Mouse (Mus musculus): ENCODE measurements around the gene Mycbpap.

Mycbpap gene

GRCm38 (mm10) chr11:94521219-94521843 lies at the start of gene Mycbpap:
Gene Mycbpap (minus strand): TSS chr11:94521742.
- peak in 1 of 2 experiments; percentile 45 for DNase-seq (ENCODE audit: low spot score in 2 of 2)

- no peak for DNase-seq (ENCODE audit: low spot score in 2 of 2)
Observed at GRCm38 (mm10) chr11:94570612-94571011, 49.1 kb upstream of the Mycbpap start.

- no peak for DNase-seq (ENCODE audit: low spot score in 2 of 2)
Observed at GRCm38 (mm10) chr11:94567326-94567725, 45.8 kb upstream of the Mycbpap start.

GRCm38 (mm10) chr11:94566534-94566933 lies 45.0 kb upstream of the Mycbpap start:
- no peak for DNase-seq (ENCODE audit: low spot score in 2 of 2)

- no peak for DNase-seq (ENCODE audit: low spot score in 2 of 2)
Observed at GRCm38 (mm10) chr11:94565151-94565479, 43.6 kb upstream of the Mycbpap start.

GRCm38 (mm10) chr11:94564437-94565150 lies 43.1 kb upstream of the Mycbpap start, which contains the start of gene Chad:
Gene Chad (plus strand): TSS chr11:94565047.
- DNase-seq (ENCODE audit: low spot score in 2 of 2) = peak in 1 of 2 experiments; percentile 29

- no peak for DNase-seq (ENCODE audit: low spot score in 2 of 2)
Observed at GRCm38 (mm10) chr11:94563821-94564220, 42.3 kb upstream of the Mycbpap start.

GRCm38 (mm10) chr11:94563383-94563782 lies 41.8 kb upstream of the Mycbpap start:
- no peak for DNase-seq (ENCODE audit: low spot score in 2 of 2)

GRCm38 (mm10) chr11:94558226-94558625 lies 36.7 kb upstream of the Mycbpap start:
- DNase-seq (ENCODE audit: low spot score in 2 of 2) = no peak

GRCm38 (mm10) chr11:94550442-94550744 lies 28.9 kb upstream of the Mycbpap start:
- no peak for DNase-seq (ENCODE audit: low spot score in 2 of 2)

- no peak for DNase-seq (ENCODE audit: low spot score in 2 of 2)
Observed at GRCm38 (mm10) chr11:94549691-94550441, 28.3 kb upstream of the Mycbpap start.

GRCm38 (mm10) chr11:94548888-94549690 lies 27.5 kb upstream of the Mycbpap start, which contains the start of gene Rsad1:
Gene Rsad1 (minus strand): TSS chr11:94549255.
- peak; percentile 93 to 97 for DNase-seq (ENCODE audit: low spot score in 2 of 2)

- DNase-seq (ENCODE audit: low spot score in 2 of 2) = peak in 1 of 2 experiments; percentile 57
Observed at GRCm38 (mm10) chr11:94548041-94548784, 26.7 kb upstream of the Mycbpap start.

- DNase-seq (ENCODE audit: low spot score in 2 of 2) = no peak
Observed at GRCm38 (mm10) chr11:94547271-94547670, 25.7 kb upstream of the Mycbpap start.

- DNase-seq (ENCODE audit: low spot score in 2 of 2) = no peak
Observed at GRCm38 (mm10) chr11:94546381-94546780, 24.8 kb upstream of the Mycbpap start.

GRCm38 (mm10) chr11:94544422-94544821 lies 22.9 kb upstream of the Mycbpap start:
- DNase-seq (ENCODE audit: low spot score in 2 of 2) = peak in 1 of 2 experiments; percentile 16

GRCm38 (mm10) chr11:94543932-94544331 lies 22.4 kb upstream of the Mycbpap start:
- peak; percentile 88 to 96 for DNase-seq (ENCODE audit: low spot score in 2 of 2)

GRCm38 (mm10) chr11:94543344-94543743 lies 21.8 kb upstream of the Mycbpap start:
- no peak for DNase-seq (ENCODE audit: low spot score in 2 of 2)

GRCm38 (mm10) chr11:94542400-94542799 lies 20.9 kb upstream of the Mycbpap start:
- no peak for DNase-seq (ENCODE audit: low spot score in 2 of 2)

GRCm38 (mm10) chr11:94539761-94540160 lies 18.2 kb upstream of the Mycbpap start:
- no peak for DNase-seq (ENCODE audit: low spot score in 2 of 2)

- DNase-seq (ENCODE audit: low spot score in 2 of 2) = no peak
Observed at GRCm38 (mm10) chr11:94538733-94539292, 17.3 kb upstream of the Mycbpap start.
